Mouse (Mus musculus) mesoderm, embryonic 11.5 days (tissue): ENCODE results near the gene Cdx2.

ENCODE experiments used
- DNase-seq: peaks from one replicate; pipeline ENCODE4 v3.0.0-alpha.2; 2012; ENCODE audit warnings: low read depth, low spot score

Cdx2 gene

GRCm38 (mm10) chr5:147317321-147317720 is 10.3 kb upstream of the Cdx2 start:
- no peak for DNase-seq

GRCm38 (mm10) chr5:147315432-147316075 is 8.5 kb upstream of the Cdx2 start:
- no peak for DNase-seq

GRCm38 (mm10) chr5:147314646-147315431 is 7.8 kb upstream of the Cdx2 start:
- DNase-seq = no peak

GRCm38 (mm10) chr5:147312830-147313685 is 6.0 kb upstream of the Cdx2 start:
- DNase-seq = no peak

- DNase-seq = no peak
These were observed 2.7 kb upstream of the Cdx2 start for GRCm38 (mm10) chr5:147309786-147310185.

- no peak for DNase-seq
These were observed 1.4 kb upstream of the Cdx2 start for GRCm38 (mm10) chr5:147308451-147308850.

- DNase-seq = no peak
These were observed 322 bp upstream of the Cdx2 start for GRCm38 (mm10) chr5:147307398-147307785.

- DNase-seq = no peak
These were observed 1.0 kb downstream of the Cdx2 start for GRCm38 (mm10) chr5:147305856-147306637.

- DNase-seq = no peak
These were observed 1.9 kb downstream of the Cdx2 start for GRCm38 (mm10) chr5:147305166-147305565.

- DNase-seq = no peak
These were observed 2.6 kb downstream of the Cdx2 start for GRCm38 (mm10) chr5:147304276-147305155.

- no peak for DNase-seq
These were observed 4.2 kb downstream of the Cdx2 start for GRCm38 (mm10) chr5:147302746-147303400.

GRCm38 (mm10) chr5:147302141-147302540 is 4.9 kb downstream of the Cdx2 start:
- no peak for DNase-seq

- DNase-seq = no peak
These were observed 5.3 kb downstream of the Cdx2 start for GRCm38 (mm10) chr5:147301781-147302070.

GRCm38 (mm10) chr5:147300917-147301780 is 5.9 kb downstream of the Cdx2 start:
- DNase-seq = no peak

GRCm38 (mm10) chr5:147300001-147300363 is 7.1 kb downstream of the Cdx2 start:
- no peak for DNase-seq

GRCm38 (mm10) chr5:147299255-147300000 is 7.6 kb downstream of the Cdx2 start:
- DNase-seq = peak; percentile 70

GRCm38 (mm10) chr5:147297249-147297648 is 9.8 kb downstream of the Cdx2 start:
- DNase-seq = no peak

- no peak for DNase-seq
These were observed 12.9 kb downstream of the Cdx2 start for GRCm38 (mm10) chr5:147294121-147294520.
